Mouse (Mus musculus): ENCODE data around the gene Tmem179b. TPM values are rescaled to one million over a fixed set of nuclear protein-coding genes. Genes with fewer than 3 reads are reported as not detected.

Tmem179b gene
- total RNA-seq (2021) = 1 to 10 TPM; 7.3 to 8.6 TPM
- long read RNA-seq, experiment 1, partial matches to known transcripts = 0 of 9 reads
- long read RNA-seq, experiment 1, other reads (novel, unspliced or antisense) = 3 of 9 reads
- long read RNA-seq, experiment 2, transcript Tmem179b-201 (5 exons, 818 nt) = major isoform, 7 of 9 reads
- long read RNA-seq, experiment 2, partial matches to known transcripts = 0 of 9 reads
- long read RNA-seq, experiment 2, other reads (novel, unspliced or antisense) = 1 of 9 reads

DNA sequence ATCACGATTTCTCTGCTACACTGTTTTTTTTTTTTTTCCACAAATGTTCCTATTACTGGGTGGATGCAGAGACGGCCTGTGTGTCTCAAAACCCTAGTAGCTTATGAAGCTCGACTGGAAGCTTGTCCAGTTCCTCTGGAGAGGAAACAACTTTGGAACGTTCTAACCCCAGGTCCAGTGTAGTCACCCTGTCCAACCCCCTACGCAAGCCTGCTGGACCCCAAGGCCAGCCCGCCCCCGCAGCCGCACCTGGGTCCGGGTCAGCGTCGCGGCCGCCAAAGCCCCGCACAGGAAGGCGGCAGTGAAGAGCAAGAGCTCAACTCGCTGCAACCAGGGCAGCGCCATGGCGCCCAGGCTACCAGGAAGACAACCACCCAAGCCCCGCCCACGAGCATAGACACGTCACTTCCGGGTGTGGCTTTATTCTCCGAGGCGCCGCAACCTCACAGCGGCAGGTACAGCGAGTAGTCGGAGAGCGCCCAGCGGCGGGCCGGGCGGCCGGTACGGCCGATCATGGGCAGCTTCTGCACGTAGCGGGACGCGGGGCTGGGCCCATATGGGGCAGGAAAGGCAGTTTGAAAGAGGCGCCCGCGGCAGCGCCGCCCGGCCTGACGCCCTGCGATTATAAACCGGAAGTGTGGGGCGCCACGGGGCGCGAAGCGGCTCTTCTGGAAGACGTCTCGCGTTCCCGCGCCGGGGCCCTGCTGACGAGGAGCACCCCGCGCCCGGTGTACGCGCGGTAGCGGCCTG lies at the start of gene Tmem179b:
Tmem179b (minus strand) TSS at position 382 of the 750 bp plus-strand sequence.
- DNase-seq (ENCODE audit: low spot score) = peak; percentile 96

DNA sequence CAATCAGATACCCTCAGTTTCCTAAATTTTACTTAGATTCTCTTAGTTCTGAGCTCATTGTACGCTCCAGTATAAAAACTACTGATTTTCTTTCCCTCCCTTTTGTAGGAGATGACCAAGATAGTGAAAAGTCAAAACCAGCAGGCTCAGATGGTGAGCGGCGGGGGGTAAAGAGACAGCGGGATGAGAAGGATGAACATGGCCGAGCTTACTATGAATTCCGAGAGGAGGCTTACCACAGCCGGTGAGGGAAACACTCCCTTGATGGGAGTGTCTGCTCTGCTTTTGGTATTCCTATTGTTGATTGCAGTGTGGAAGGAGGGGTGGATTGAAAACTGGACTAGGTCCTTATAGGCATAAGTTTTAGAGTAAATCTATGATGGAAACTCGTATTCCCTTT lies 48.4 kb upstream of the Tmem179b start:
- no peak for DNase-seq (ENCODE audit: low spot score)

DNA sequence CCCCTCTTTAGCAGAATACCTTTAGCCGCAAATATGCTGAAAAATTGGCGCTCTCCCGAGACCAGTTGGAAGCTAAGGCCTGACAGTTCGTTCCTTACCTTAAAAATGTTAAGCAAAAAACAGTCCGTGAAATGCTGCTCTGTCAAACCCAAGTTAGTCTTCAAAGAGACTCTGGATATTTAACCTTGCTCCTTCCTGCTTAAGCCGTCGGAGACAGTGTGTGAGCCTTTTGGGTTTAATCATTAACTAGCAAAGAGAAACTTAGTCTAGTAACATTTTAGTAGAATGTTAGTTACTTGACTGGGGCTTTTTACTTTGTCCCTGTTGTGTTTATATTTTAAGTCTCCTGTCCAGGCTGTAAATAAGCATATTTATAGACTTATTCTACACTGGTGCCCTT lies 46.9 kb upstream of the Tmem179b start:
- no peak for DNase-seq (ENCODE audit: low spot score)

DNA sequence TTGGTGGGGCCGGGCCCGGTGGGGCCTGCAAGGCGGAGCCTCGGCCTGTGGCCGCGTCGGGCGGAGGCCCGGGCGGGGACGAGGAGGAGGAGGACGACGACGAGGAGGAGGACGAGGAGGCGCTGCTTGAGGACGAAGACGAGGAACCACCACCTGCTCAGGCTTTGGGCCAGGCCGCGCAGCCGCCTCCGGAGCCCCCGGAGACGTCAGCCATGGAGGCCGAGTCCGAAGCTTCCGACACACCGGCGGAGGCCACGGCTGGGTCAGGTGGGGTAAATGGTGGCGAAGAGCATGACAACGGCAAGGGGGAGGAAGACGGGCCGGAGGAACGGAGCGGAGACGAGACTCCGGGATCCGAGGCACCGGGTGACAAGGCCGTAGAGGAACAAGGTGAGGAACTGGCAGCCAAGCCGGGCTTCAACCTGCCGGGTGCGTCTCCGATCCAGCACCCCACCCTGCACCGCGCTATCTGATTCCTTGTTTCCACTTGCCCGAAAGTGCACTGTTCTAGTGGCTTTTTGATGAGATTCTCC lies 46.2 kb upstream of the Tmem179b start:
- peak; percentile 36 for DNase-seq (ENCODE audit: low spot score)

DNA sequence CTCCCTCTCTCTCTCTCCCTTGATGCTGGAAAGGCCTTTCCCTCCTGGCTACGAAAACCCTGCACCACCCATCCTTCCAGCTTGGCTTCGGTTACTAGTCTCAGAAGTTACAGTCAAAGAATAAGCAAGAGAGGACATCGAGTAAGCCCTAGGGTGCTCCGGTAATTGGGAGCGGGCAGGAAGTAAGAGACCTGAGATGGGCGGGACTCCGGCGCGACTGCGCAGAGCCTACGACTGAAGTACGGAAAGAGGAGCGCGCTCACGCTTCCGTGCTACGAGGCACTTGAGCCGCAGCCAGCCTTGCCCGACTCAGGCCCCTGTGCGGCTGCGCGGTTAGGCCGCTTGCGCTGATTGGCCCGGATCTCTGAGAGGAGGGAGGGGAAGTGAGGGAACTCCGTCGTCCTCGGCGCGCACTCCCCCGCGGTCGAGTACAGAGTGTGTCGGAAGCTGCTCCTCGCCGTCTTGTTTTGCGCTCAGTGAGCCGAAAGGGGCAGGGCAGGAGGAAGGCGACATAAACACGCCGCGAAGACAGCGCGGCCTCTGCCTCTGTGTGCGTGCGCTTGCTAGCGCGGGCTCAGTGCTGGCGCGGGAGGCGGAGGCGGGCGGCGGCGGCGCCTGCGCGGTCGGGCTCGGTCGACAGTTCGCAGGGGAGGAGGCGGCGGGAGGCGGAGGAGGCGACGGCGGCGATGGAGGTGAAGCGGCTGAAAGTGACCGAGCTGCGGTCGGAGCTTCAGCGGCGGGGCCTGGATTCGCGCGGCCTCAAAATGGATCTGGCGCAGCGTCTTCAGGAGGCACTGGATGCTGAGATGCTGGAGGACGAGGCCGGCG lies 45.5 kb upstream of the Tmem179b start, which contains the start of gene Hnrnpul2:
Hnrnpul2 (plus strand) TSS at position 415 of the 828 bp plus-strand sequence.
- peak; percentile 98 for DNase-seq (ENCODE audit: low spot score)

DNA sequence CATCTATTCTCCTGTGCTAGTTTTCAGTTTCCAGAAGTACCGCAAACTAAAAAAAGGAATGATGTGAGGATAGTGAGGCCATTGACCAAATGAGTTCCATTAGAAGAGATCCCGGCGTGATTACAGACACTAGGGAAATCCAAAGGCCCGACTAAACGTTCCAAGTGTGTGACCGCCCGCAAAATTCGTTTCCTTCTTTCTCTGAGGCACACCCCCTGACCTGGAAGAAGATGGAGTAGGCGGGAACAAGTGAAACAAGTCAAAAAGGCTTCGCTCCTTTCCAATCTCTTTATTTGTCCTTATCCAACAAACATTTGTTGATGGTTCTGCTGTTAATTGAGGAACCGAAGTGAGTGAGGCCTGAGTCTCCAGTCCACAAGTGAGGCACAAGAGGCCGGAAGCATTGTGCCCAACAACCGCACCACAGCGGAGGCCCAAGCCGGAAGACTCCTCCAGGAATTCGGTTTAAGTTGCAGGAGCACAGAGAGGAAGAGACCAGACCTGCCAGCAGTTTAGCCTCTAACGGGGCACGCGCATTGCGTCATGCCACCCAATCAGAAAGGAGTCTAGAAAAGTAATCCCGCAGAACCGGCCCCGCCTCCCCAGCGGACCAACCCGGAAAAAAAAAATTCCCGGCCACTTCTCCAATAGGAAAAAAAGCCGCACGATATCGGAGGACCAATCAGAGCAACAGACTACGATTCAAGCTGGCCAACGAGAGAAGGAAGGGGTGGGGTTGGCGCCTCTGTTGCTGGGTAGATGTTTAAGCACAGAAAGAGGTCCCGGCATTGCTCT lies 44.7 kb upstream of the Tmem179b start, which contains the start of gene Ttc9c:
Ttc9c (minus strand) TSS at position 533 of the 795 bp plus-strand sequence.
- DNase-seq (ENCODE audit: low spot score) = peak; percentile 97

DNA sequence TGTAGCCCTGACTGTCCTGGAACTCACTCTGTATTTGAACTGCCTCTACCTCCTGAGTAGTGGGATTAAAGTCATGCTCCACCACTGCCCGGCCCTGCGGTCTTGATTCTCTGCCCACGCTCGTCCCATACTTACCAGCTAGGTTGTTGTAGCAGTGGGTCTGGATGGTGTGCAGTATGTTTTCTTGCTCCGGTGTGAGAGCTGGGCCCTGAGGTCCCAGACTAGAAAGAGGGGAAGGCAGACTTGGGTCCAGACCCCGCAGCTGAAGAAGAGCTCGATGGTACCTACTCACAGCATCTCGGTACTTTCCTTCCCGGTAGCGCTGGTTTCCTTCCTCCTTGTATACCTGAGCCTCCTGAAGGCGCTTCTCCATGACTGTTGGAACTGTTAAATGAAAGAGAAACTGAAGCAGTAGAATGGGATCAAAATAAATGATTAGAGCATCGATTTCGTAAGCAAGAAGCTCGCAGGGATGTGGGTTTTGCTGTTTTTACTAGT lies 44.1 kb upstream of the Tmem179b start:
- no peak for DNase-seq (ENCODE audit: low spot score)

DNA sequence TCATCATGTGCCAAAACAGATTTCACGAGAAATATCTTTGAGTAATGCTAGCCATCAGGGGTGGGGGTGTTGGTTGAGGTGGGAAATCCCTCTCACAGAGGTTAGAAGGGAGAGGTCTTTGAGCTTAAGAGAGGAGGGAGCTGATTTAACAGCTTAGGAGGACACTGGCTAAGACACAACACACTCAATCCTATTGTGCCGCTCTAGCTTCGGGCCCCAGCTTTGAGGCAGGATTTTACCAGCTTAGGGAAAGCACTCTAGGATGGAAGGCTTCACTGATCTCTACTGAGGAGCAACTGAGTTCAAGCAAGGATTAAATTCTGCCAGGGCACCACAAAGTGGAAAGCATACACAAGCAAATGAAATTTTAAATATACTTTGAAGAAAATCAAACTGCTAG lies 42.7 kb upstream of the Tmem179b start:
- DNase-seq (ENCODE audit: low spot score) = no peak

DNA sequence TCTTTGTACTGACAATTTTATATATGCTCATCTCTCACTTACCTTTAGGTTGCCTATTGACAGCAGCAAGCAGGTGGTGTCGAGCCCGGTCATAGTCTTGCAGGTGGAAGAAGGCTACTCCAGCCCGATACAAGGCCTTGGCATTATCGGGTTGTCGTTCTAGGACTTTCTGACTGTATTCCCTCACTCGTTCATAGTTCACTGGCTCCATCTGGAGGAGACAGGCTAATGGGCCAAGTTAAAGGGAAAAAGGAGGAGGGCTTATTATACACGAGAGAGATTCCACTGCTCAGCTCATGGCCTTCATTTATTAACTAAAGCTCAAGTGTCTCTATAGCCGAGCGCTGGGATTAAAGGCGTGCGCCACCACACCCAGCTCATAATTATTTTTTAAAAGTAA lies 41.5 kb upstream of the Tmem179b start:
- no peak for DNase-seq (ENCODE audit: low spot score)

DNA sequence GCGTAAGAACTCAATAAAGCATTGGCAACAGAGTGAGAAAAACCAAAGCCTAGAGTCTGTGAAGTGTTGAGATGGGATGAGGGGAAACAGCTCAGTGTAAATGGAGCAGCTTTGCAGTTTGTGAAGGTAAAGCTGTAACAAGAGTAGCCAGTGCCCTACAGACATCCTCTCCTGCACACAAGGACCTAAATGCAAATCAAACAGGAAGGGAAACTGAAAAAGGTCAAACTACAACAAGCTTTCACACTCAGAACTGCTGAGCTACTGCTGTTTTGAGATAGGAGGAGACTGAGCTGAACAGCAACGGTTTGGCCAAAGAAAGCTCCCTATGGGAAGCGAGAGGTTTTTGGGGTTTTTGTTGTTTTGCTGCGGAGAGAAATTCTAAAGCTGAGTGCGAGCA lies 32.5 kb upstream of the Tmem179b start:
- DNase-seq (ENCODE audit: low spot score) = no peak

DNA sequence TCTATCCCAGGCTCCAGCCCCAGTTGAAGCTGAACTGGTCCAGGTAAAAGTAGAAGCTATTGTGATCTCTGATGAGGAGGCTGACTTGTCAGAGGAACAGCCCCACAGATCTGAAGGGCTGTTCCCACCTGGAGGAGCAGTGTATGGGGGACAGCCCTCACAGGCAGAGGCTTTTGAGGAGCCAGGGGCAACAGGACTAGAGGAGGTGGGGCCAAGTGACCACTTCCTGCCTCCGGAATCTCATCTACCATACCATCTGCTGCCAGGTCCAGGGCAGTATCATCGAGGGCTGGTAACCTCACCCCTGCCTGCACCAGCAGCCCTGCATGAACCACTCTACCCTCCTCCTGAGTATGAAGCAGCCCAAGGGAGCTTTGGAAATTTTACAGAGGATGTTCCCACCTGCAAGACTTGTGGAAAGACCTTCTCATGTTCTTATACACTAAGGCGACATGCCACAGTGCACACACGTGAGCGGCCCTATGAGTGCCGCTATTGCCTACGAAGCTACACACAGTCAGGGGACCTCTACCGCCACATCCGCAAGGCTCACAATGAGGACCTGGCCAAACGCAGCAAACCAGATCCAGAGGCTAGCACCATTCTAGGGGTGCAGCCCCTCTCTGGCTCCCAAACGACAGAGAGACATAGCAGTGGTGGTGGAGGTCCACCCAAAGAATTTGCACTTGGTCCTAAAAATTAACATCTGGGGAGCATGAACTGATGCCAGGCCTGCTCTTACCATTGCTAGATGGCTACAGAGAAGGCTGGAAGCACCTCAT lies 29.8 kb upstream of the Tmem179b start:
- DNase-seq (ENCODE audit: low spot score) = no peak

DNA sequence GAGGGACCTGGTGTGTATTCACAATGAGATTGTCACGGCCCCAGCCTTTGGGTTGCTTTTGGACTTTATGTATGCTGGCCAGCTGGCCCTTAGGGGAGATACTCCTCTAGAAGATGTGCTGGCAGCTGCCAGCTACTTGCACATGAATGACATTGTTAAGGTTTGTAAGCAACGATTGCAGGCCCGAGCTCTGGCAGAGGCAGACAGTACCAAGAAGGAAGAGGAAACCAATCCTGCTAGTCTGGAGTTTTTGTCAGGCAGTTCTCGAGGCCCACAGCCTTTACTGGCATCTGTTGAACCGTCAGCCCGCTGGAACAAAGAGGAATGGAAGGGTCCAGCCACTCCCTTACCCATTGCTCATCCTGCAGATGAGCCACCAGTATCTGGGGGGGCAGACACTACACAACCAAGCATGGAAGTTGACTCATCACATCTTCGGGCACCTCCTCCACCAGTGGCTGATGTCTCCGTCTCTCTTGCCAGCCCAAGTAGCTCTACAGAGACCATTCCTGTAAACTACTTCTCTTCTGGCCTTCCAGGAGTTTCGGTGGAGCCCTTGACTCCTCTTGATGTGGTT lies 29.0 kb upstream of the Tmem179b start:
- DNase-seq (ENCODE audit: low spot score) = no peak

DNA sequence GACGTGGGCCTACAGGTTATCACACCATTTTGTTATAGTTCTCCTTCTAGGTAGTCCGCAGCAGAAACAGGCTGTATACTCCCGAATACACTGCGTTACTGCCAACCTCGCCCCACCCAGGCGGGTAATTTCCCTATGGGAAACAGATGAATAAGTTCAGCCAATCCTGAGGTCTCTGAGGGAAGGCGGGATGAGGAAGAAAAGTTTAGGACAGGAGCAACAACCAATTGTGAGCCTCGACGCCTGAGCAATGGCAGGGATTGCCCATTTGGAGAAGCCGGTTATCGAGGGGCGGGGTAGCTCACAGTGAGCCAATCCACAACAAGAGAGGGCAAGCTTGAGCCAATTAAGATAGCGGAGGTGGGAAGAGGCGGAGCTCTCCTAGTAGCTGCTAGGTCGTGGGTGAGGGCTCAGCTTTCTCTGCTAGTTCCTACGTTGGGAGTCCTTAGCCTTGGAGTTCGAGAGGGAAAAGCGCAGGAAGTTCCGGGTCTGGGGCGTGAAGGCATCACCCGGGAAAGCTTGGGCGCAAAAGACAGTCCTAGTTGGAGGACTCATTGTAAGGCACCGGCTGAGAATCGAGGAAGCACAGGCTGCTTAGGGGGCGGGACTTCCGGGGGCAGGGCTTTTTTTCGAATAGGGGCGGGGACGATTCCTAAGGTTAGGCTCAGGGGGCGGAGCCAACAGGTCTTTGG lies 28.0 kb upstream of the Tmem179b start, which contains the start of gene Zbtb3:
Zbtb3 (plus strand) TSS at position 426 of the 692 bp plus-strand sequence.
- peak; percentile 96 for DNase-seq (ENCODE audit: low spot score)

DNA sequence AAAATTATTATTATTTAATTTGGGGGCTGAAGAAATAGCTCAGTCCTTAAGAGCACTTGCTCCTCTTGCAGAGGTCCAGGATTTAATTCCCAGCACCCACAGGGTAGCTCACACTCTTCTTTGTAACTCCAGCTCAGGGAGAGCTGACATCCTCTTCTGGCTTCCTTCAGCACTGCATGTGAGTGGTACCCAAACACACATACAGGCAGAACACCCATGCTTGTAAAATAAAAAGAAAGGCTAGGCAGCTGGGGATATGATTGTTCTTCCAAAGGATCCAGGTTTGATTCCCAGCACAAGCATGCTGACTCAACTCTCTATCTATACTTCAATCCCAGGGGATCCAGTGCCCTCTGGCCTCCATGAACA lies 24.7 kb upstream of the Tmem179b start:
- DNase-seq (ENCODE audit: low spot score) = no peak

DNA sequence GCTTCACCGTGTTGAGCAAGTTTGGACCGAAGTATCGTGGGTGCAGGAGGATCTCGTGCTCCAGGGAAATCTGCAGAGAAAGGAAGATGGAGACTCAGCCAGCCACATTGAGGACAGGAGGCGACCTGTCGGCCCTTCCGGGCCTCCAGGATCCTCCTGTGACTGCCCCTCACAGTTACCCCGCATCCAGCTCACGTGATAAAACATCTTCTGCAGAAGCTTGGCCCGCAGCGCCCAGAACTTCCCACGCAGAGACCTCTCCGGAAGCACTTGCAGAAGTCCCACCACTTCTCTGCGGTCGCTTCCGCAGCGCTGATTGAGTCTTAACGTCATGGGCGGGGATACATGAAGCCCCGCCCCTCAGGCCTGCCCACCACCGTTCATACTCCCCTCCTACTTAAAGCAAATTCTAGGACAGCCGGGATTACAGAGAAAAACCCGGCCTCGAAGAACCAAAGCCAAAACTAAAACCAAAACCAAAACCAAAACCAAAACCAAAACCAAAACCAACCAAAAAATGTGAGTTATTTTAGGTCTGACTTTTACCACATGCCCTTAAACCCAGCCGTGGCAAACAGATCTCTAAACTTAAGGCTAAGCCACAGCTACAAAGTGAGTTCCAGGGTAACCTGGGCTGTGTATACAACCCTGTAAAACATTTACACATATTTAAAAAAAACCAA lies 24.1 kb upstream of the Tmem179b start, which contains the start of gene Polr2g:
Polr2g (minus strand) TSS at position 314 of the 683 bp plus-strand sequence.
- peak; percentile 89 for DNase-seq (ENCODE audit: low spot score)

DNA sequence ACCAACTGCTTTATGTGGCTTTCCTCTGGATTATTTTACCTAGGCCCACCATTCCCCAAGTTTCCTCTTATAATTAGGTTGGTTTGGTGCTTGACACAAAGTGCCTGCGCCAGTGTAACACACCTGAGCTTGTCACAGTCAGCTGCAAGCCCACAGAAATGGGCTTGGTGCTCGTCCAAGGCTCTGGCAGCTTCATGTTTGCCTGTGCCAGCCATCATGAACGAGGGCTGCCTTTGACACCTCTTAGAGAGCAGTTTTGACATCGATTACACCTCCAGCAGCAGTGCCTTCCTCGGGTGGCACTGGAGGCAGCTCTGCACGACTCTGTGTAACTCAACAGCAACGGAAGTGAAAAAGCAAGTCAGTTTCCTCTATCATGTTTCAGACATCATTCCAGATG lies 15.9 kb upstream of the Tmem179b start:
- no peak for DNase-seq (ENCODE audit: low spot score)

DNA sequence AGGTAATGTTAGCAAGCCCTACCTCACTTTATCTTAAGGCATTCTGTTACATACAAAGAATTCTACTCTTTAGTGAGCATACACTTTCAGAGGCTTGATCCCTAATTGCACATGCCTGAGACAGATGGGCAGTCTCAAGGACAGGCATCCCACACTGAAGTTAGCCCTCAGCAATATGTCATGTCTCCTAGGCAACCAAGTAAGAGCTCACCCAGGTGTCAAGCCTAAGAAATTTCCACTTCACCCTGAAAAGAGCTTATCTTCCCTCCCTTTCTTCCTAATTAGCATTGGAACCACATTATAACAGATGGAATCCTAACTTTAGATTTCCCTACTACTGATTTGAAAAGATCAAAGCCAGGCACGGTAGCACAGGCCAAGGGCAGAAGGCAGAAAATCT lies 14.9 kb upstream of the Tmem179b start:
- no peak for DNase-seq (ENCODE audit: low spot score)

DNA sequence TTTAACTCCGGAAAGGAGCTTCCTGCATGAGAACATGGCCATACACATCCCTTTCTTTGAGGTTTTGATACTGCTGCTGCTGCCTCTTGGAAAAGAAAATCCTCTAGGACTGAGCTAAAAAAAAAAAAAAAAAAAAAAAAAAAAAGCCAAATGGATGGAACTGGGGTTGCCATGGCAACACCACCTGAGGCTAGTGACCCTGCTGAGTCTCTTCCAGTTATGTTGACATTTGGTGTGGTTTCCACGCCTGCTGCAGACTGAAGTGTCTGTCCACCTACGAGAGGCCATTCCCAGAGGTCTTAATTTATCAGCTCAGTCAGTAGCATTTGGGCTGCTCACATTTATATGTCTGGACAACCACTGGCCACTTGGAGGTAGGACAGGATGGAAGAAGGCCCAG lies 14.3 kb upstream of the Tmem179b start:
- no peak for DNase-seq (ENCODE audit: low spot score)

Measured in gastrocnemius, adult 18-20 months (tissue).